Mouse (Mus musculus) activated CD4-positive, CD25-positive, alpha-beta regulatory T cell (primary cell): Measurements from ENCODE around the gene 1700003E16Rik. TPM values are rescaled to one million over a fixed set of nuclear protein-coding genes. Genes with fewer than 3 reads are reported as not detected.

Experiments
- polyA plus RNA-seq, 2 experiments: library from polyadenylated mRNA; unstranded; fragments of 100-300 nt; shearing (Covaris generic); gene quantifications; one replicate each; pipeline ENCODE4 v1.2.1; 2017

Gene 1700003E16Rik
- polyA plus RNA-seq = not detected

DNA sequence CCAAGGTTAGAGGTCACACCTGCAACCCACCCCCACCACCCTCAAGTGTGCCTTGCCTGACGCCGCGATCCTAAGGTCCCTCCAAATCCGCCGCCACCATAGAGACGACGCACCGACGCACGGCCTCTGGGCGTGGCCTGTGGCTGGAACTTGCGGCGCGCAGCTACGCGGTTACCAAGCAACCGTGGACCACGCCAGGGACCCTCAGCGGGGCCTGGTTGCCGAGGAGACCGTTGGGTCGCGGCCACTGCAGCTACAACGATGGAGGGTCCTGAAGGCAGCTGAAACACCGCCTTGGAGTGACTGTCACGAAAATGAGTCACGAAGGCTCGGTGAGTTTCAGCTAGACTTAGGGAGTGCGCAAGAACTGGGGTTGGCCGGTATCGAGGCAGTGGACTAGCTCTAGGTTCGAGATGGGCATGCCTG lies at the start of gene 1700003E16Rik, which contains the start of gene Wdr54:
1700003E16Rik (plus strand) TSS at position 146 of the 426 bp plus-strand sequence.
Wdr54 (minus strand) TSS at position 139 of the 426 bp plus-strand sequence.

DNA sequence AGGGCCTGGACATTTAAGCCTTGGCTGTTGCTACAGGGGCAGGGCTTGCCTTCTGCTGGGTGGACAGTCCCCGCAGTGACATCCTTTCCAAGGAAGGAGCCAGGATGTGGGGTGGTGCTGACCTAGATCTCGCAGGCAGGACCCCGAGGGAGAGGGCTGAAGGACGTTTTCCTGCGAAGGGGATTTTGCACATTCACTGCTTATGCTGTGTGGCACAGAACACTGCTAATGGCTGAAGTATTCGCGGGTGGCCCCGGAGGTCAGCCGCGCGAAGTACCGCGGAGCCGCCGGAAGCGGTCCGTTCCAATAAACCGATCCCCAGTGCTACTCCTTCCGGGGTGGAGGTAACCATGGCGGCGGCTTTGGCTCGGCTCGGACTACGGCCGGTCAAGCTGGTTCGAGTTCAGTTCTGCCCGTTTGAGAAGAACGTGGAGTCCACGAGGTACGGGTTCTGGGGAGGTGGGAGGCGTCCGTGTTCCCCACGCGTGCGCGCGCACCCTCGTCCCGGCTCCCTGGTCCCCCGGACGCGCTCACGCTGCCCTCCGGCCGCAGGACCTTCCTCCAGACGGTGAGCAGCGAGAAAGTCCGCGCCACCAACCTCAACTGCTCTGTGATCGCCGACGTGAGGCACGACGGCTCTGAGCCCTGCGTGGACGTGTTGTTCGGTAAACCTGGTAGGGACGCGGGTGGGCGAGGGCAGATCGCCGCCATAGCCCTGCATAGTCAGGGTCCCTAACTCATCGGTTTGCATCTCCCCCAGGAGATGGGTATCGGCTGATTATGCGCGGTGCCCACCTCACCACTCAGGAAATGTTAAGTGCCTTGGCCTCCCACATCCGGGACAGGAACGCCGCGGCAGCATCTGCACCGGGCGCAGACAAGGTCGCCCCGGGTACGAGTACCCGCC lies 47.2 kb upstream of the 1700003E16Rik start, which contains the start of gene Mrpl53:
Mrpl53 (plus strand) TSS at position 279 of the 907 bp plus-strand sequence.

GRCm38 (mm10) chr6:83115011-83115671 lies 41.1 kb upstream of the 1700003E16Rik start, which contains the start of gene Mogs:
TSS of gene Mogs (plus strand) at chr6:83115496.

GRCm38 (mm10) chr6:83120930-83121862 lies 35.0 kb upstream of the 1700003E16Rik start, which contains the start of gene Wbp1:
TSS of gene Wbp1 (minus strand) at chr6:83121559.

DNA sequence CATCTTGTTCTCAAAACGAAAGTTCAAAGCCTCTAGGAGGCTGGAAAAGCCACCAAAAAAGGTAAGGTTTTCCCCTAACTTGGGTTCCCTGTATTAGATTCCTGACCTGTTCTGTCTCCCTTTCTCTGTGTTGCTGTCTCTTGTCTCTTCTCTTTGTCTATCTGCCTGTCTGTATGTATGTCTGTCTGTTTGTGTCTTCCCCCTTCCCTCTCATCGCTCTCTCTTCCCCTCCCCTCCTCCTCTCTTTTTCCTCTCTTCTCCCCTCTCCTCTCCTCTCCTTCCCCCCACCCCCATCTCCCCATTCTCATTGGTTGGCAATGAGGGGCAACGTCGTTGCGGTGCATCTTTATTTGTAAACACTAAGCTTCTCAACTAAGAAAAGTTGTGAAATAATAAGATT lies 30.9 kb upstream of the 1700003E16Rik start, which contains the start of gene Ino80b:
Ino80b (minus strand) TSS at position 101 of the 400 bp plus-strand sequence.

DNA sequence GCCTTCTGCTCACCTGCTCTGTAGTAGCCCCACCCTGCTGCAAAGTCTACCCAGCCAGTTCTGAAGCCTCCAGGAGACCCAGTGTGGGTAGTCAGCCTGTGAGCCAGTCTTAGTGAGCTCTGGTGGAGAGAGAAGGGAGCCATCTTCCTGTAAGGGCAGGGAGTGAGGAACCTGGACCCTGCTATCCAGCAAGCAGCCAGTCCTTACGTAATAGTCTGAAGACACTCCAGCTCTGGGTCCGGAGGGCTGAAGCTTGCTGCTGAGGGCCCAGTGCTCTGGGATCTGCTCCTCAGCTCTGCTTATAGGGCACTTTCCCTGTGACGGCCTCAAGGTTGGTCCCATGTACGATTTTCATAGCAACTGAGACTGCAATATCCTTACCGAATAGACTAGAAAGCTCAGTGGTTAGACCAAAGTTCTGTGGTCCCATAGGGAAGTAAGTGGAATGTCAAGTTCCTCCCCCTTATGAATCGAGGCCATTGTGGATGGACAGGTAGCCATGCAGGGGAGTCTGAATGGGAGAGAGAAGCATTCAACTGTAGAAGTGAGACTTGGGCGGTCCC lies 21.2 kb upstream of the 1700003E16Rik start, which contains the start of gene Rtkn:
Rtkn (plus strand) TSS at position 513 of the 563 bp plus-strand sequence.

DNA sequence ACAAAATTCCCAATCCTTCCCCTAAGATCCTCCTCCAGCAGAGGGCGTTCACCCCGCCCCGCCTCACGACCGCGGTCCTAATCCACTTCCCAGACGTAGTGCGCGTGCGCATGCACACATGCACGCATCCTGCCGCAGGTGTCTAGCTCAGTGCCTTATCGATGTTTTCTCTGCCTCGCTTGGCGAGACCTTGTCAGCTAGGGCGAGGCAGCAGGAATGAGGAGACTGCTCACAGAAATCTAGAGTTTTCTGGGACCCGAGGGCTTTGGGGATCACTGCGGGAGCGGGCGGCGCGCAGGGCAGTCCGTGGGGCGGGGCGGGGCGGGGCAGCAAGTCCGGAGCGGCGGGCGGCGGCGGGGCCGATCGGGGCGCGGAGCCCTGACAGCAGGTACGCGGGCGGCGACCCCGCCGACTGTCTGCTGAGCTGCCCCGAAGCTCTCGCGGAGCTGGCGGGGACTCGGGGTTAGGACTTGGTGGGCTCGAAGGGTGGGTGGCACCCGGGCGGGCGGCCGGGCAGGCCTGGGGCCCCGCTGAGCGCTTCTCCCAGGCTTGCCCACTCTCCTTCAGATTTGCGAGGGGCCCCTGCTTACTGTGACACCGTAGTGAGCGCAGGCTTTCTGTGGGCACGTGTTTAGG lies 9.5 kb downstream of the 1700003E16Rik start, which contains the start of gene Dctn1:
Dctn1 (plus strand) TSS at position 314 of the 636 bp plus-strand sequence.

Other genes starting within 250 kb of the 1700003E16Rik start
- gene Sema4f, start 216.6 kb upstream of the 1700003E16Rik start, polyA plus RNA-seq = 10 to 100 TPM in 1 of 2 experiments, 1 to 10 TPM in 1; 7.2 to 10.4 TPM
- gene M1ap, start 209.5 kb upstream of the 1700003E16Rik start, polyA plus RNA-seq = under 1 TPM; 0.20 to 0.56 TPM
- 10 to 100 TPM; 32.4 to 50.7 TPM for gene Dok1, start 122.9 kb upstream of the 1700003E16Rik start, polyA plus RNA-seq
- gene Loxl3, start 122.2 kb upstream of the 1700003E16Rik start, polyA plus RNA-seq = under 1 TPM; 0.33 to 0.43 TPM
- 100 to 1,000 TPM; 423 to 439 TPM for gene Aup1, start 101.9 kb upstream of the 1700003E16Rik start, polyA plus RNA-seq
- gene Htra2, start 101.1 kb upstream of the 1700003E16Rik start, polyA plus RNA-seq = 10 to 100 TPM; 41.1 to 48.9 TPM
- gene Dqx1, start 98.6 kb upstream of the 1700003E16Rik start, polyA plus RNA-seq = 1 to 10 TPM in 1 of 2 experiments, under 1 TPM in 1; 0.52 to 2.8 TPM
- under 1 TPM in 1 of 2 experiments, not detected in 1; 0.11 TPM for gene Tlx2, start 86.1 kb upstream of the 1700003E16Rik start, polyA plus RNA-seq
- 10 to 100 TPM; 34.0 to 46.7 TPM for gene Pcgf1, start 78.5 kb upstream of the 1700003E16Rik start, polyA plus RNA-seq
- under 1 TPM; 0.22 to 0.33 TPM for gene Lbx2, start 70.0 kb upstream of the 1700003E16Rik start, polyA plus RNA-seq
- gene Ccdc142, start 54.8 kb upstream of the 1700003E16Rik start, polyA plus RNA-seq = 1 to 10 TPM; 3.9 to 7.1 TPM
- gene Gm42688, start 54.8 kb upstream of the 1700003E16Rik start, polyA plus RNA-seq = 1 to 10 TPM; 6.6 to 8.2 TPM
- 10 to 100 TPM; 51.7 to 65.2 TPM for gene Mrpl53, start 47.4 kb upstream of the 1700003E16Rik start, polyA plus RNA-seq
- 10 to 100 TPM; 86.0 to 98.4 TPM for gene Mogs, start 40.9 kb upstream of the 1700003E16Rik start, polyA plus RNA-seq
- gene Wbp1, start 34.8 kb upstream of the 1700003E16Rik start, polyA plus RNA-seq = 10 to 100 TPM; 63.4 to 63.9 TPM
- gene Ino80b, start 31.0 kb upstream of the 1700003E16Rik start, polyA plus RNA-seq = 10 to 100 TPM; 38.5 to 41.6 TPM
- gene Rtkn, start 20.9 kb upstream of the 1700003E16Rik start, polyA plus RNA-seq = under 1 TPM; 0.26 to 0.30 TPM
- gene Wdr54, start within 50 bp of the 1700003E16Rik start, polyA plus RNA-seq = under 1 TPM; 0.38 to 0.82 TPM
- 10 to 100 TPM; 43.0 to 63.2 TPM for gene Dctn1, start 9.5 kb downstream of the 1700003E16Rik start, polyA plus RNA-seq
- under 1 TPM; 0.06 to 0.57 TPM for gene Slc4a5, start 63.4 kb downstream of the 1700003E16Rik start, polyA plus RNA-seq
- 10 to 100 TPM; 79.7 to 84.7 TPM for gene Mthfd2, start 169.5 kb downstream of the 1700003E16Rik start, polyA plus RNA-seq
- gene Mob1a, start 169.6 kb downstream of the 1700003E16Rik start, polyA plus RNA-seq = 100 to 1,000 TPM; 129 to 176 TPM
- gene Bola3, start 192.7 kb downstream of the 1700003E16Rik start, polyA plus RNA-seq = 100 to 1,000 TPM in 1 of 2 experiments, 10 to 100 TPM in 1; 97.1 to 103 TPM